Mouse (Mus musculus): ENCODE data around the gene Spryd7.
A peak's percentile ranks its signal among the peaks of the same experiment; 100 is the strongest.

The Spryd7 gene

DNA sequence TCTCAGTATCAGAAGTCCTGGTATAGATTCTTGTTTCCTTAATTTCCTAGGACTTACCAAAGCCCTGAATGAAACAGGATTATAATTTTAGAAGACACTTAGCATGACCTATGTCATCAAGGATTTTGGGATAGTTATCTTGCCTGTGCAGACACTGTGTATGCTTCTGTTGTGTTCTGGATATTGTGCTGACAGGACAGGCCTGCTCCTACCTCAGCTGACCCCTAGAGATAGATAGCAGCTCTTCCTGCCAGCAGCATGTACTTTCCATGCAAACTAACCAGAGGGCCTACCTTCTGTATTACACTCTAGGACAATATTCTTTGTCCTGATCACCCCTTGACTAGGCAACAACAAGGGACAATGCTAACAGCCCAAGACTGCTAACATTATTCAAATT lies 25.7 kb downstream of the Spryd7 start:
- no peak for DNase-seq

DNA sequence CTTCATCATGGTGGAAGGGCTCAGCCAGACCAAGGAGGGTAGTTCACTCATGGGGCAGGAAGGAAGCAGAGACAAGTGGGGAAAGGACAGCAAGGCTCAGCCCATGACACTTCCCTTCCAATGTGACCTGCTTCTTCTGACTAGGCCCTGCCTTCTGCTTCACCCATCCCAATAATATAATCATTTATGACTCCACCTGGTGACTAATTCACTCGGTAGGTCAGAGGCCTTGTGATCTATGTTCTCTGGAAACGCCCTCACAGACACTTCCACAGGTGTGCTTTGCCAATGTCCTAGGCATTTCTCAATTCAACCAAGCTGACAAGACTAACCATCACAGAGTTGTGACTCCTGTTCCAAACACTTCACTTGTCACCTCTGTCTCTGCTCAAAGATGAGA lies 26.3 kb downstream of the Spryd7 start:
- no peak for DNase-seq

DNA sequence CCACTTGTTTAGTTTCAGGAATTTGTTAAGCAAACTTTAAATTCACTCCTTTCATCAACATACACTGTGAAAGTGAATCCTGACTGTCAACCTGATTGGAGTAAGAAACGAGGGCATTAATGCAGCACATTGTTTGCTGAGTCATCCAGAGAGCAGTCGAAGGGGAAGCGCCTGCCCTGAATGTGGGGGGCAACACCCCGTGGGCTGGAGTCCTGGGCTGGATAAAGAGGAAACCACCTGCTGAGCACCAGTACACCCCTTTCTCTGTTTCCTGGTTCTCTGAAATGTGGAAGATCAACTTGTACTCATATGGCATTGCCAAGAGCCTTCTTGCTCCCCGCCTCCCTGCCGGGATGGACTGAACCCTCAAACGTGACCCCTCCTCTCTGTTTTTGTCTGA lies 27.2 kb downstream of the Spryd7 start:
- DNase-seq, result no peak

GRCm38 (mm10) chr14:61526006-61526405 lies 30.7 kb downstream of the Spryd7 start:
- no peak for DNase-seq

GRCm38 (mm10) chr14:61523821-61524220 lies 32.9 kb downstream of the Spryd7 start:
- DNase-seq, result no peak

GRCm38 (mm10) chr14:61518659-61519480 lies 37.8 kb downstream of the Spryd7 start:
- no peak for DNase-seq

DNA sequence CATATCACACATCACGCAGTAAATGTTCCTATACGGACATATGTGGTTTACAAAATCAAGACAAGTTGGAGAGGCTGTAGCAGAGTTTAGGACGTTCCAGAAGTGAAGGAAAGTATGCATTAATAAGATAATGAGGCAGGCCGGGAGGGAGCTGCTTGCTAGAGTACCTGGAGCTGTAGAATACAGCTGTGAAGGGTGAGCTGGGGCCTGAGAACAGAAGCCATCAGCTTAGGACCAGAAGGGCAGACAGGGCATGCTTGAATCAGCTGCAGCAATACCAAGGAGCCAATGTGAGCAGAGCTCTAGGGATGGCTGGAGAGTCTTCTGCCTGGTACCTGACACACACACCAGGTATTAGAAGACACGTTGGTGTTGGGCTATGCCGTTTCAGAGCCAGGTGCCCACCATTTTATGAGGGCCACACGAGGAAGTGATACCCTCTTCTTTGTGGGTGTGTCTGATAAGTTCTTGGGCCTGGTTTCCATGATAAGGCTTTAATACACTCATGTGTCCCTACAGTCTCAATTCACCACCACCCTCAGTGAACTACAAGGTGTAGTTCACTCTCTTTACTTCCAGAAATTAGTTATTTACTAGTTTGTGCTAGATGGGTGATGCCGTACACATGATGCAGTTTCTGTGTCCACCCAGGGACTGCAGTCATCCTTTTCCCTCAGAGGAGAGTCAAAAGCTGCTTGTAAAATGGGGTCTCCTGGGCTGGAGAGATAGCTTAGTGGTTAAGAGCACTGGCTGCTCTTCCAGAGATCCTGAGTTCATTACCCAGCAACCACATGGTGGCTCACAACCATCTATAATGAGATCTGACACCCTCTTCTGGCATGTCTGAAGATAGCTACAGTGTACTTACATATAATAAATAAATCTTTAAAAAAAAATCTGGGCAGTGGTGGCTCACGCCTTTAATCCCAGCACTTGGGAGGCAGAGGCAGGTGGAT lies 39.9 kb downstream of the Spryd7 start:
- DNase-seq, result no peak

GRCm38 (mm10) chr14:61511494-61511893 lies 45.2 kb downstream of the Spryd7 start:
- DNase-seq, result no peak

- peak; percentile 24 to 45 for DNase-seq
Observed at GRCm38 (mm10) chr14:61497716-61498490, 58.8 kb downstream of the Spryd7 start.

- no peak for DNase-seq
Observed at GRCm38 (mm10) chr14:61493511-61494135, 63.1 kb downstream of the Spryd7 start.
